Mouse (Mus musculus) lung, postnatal 0 days (tissue): ENCODE data around the gene Poln. TPM values are rescaled to one million over a fixed set of nuclear protein-coding genes. Genes with fewer than 3 reads are reported as not detected.

ENCODE experiments used
- ATAC-seq: fragments of 200-750 bp; cut with Nextera tagmentation; 2 replicates; pipeline ENCODE4 v1.8.0; 2017; ENCODE audit warnings: moderate library complexity
- DNase-seq: peaks from one replicate; pipeline ENCODE4 v3.0.0-alpha.2; 2016; ENCODE audit warnings: low spot score
- H3K27ac ChIP-seq: fragments of 300-500 bp; sonication (generic); 2 replicates; pipeline ENCODE4 v1.5.1; 2014; ENCODE audit warnings: antibody characterized with exemption, mild to moderate bottlenecking, low read length, mixed read lengths
- H3K27me3 ChIP-seq: fragments of 300-500 bp; sonication (generic); replicated peaks from 2 replicates; pipeline ENCODE4 v1.6.1; 2014; ENCODE audit warnings: low read length, mixed read lengths; ENCODE audit not compliant: insufficient read depth
- H3K36me3 ChIP-seq: fragments of 300-500 bp; sonication (generic); 2 replicates; pipeline ENCODE4 v1.6.1; 2014; ENCODE audit warnings: low read length, mixed read lengths; ENCODE audit not compliant: insufficient read depth
- H3K4me1 ChIP-seq: fragments of 300-500 bp; sonication (generic); 2 replicates; pipeline ENCODE4 v1.6.1; 2014; ENCODE audit warnings: antibody characterized with exemption, low read depth, low read length, mixed read lengths; ENCODE audit not compliant: insufficient read depth
- H3K4me2 ChIP-seq: fragments of 300-500 bp; sonication (generic); replicated peaks from 2 replicates; pipeline ENCODE4 v1.6.1; 2014; ENCODE audit warnings: low read depth, mild to moderate bottlenecking, low read length, moderate library complexity, mixed read lengths
- H3K4me3 ChIP-seq: fragments of 300-500 bp; sonication (generic); 2 replicates; pipeline ENCODE4 v1.5.1; 2014; ENCODE audit warnings: low read depth, low read length
- H3K9ac ChIP-seq: fragments of 300-500 bp; sonication (generic); replicated peaks from 2 replicates; pipeline ENCODE4 v1.6.1; 2014; ENCODE audit warnings: low read depth, mild to moderate bottlenecking
- H3K9me3 ChIP-seq: fragments of 300-500 bp; sonication (generic); 2 replicates; pipeline ENCODE4 v1.6.1; 2016; ENCODE audit warnings: low read length, mixed read lengths
- CTCF ChIP-seq: IDR thresholded peaks from 2 replicates; pipeline ENCODE4 v1.5.1; 2016; ENCODE audit warnings: antibody characterized with exemption, mild to moderate bottlenecking
- EP300 ChIP-seq: IDR thresholded peaks from 2 replicates; pipeline ENCODE4 v1.6.1; 2016; ENCODE audit warnings: antibody characterized with exemption, mild to moderate bottlenecking, control low read depth
- WGBS: fragments of 180-500 bp; shearing (Covaris S2); extraction: QIAGEN DNeasy Blood & Tissue Kit; methylation state at CpG from one replicate; pipeline ENCODE4 v1.1.7; 2014; 5-methylcytosine and 5-hydroxymethylcytosine counted together
- polyA plus RNA-seq: library from polyadenylated mRNA; unstranded; fragments of >200 nt; fragmentation: Nextera tagmentation; extraction: Ambion mirVana; gene quantifications from 2 replicates; pipeline ENCODE4 v1.2.1, GENCODE M21; 2015

Poln gene
- 0.63 and 0.99 TPM in 2 replicates for polyA plus RNA-seq

DNA sequence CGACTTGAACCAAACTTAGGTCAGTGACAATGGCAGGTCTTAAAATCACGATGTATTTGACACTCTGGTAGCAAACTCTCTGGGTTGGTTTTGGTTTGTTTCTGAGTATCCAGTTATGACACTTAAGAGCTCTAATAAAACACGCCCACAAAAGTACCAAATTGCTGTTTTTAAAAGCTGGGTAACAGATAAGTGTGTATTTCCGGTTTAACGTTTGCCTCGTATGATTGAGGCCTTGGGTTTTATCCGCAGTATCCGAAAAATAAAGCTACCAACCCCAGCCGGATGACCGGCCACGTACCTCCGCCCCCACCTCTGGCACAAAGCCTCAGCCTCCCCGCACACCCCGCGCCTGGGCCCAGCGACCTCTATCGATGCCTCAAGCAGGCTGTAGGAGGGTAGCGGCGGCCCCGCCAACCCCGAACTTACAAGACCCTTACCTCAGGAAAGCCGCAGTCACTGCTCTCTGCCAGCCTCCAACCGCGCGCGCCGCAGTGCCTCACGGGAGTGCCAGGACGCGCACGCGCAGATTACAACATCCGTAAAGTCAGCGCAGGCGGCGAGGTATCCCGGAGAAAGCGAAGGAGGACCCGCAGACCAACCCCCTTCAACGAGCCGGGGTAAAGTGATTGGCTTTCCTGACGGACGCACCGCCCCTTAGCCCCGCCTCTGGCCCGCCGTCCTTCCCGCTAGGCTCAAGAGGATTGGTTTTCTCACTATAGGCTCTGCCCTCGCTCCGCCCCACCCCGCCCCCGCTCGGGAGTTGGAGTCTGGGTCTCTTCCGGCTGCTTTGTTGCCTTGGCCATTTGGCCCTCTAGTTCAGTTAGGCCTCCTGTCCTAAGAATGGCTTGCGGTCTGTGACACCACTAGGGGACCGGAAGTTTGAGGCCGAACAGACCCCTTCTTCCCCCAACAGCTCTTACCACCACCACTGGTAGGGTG, at the start of gene Poln, which contains the start of gene Haus3:
Gene Poln (minus strand): TSS at position 499 of the 942 bp plus-strand sequence.
Gene Haus3 (minus strand): TSS at position 578 of the 942 bp plus-strand sequence.
- no peaks in the 10 kb centered on the region for H3K9me3 ChIP-seq
- WGBS, result 1% methylated on average over 57 of the region's 57 CpGs
- H3K27ac ChIP-seq, result peak within 1 kb of the TSS; percentile 89
- H3K9ac ChIP-seq, result peak within 1 kb of the TSS; percentile 57
- H3K4me1 ChIP-seq, result peaks cover 3% of the 10 kb centered on the region; the same call in 1 of the 2 replicates
- TF ChIP-seq CTCF (peak; percentile 53), EP300 (no peak)
- H3K4me3 ChIP-seq, result peak within 1 kb of the TSS; percentile 70
- ATAC-seq, result peak; percentile 99
- DNase-seq, result peak; percentile 100
- peak within 1 kb of the TSS; percentile 74 for H3K4me2 ChIP-seq
- H3K36me3 ChIP-seq, result peaks cover 11% of the 10 kb centered on the region; the same call in 1 of the 2 replicates
- H3K27me3 ChIP-seq, result no peaks in the 10 kb centered on the region

- ATAC-seq (peak; percentile 60), DNase-seq (peak; percentile 43)
- H3K9me3 ChIP-seq, result no peaks in the 10 kb centered on the region
- H3K27ac ChIP-seq, result no peak overlapping the region
- peaks cover 7% of the 10 kb centered on the region; the same call in 1 of the 2 replicates for H3K4me1 ChIP-seq
- H3K36me3 ChIP-seq, result no peaks in the 10 kb centered on the region
- H3K4me2 ChIP-seq, result no peak overlapping the region
- no peak for TF ChIP-seq CTCF
- TF ChIP-seq EP300, result peak; percentile 31; the same call in 1 of the 2 replicates
- H3K9ac ChIP-seq, result no peak overlapping the region
- no peak overlapping the region for H3K4me3 ChIP-seq
- WGBS, result 32% methylated on average over 5 of the region's 5 CpGs
- H3K27me3 ChIP-seq, result no peaks in the 10 kb centered on the region
Measured at GRCm38 (mm10) chr5:34218672-34219071, 49.4 kb upstream of the Poln start.

DNA sequence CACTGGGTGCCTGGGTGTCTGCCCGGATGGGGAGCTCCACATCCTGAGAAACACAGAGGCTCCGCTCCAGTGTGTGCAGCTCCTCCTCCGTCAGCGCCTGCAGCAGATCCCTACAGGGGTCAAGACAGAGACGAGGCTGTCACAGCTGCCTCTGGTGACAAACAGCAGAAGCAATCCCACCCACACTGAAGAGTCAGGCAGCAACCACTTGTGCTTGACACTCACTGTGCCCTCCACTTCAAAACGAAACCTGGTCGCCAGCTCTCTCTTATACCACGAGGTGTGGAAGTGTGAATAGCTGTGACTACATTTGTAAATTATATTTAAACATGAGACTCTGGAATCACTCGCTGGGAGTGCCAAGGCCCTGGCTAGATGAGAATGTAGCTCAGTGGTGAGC, 48.5 kb upstream of the Poln start:
- no peak overlapping the region for H3K4me2 ChIP-seq

GRCm38 (mm10) chr5:34216025-34216424, 46.8 kb upstream of the Poln start:
- H3K4me3 ChIP-seq, result no peak overlapping the region
- 76% methylated on average over 7 of the region's 7 CpGs for WGBS
- no peak for DNase-seq
- no peaks in the 10 kb centered on the region for H3K36me3 ChIP-seq
- no peak for ATAC-seq
- peaks cover 7% of the 10 kb centered on the region; the same call in 1 of the 2 replicates for H3K4me1 ChIP-seq
- TF ChIP-seq CTCF (no peak), EP300 (no peak)
- no peaks in the 10 kb centered on the region for H3K27me3 ChIP-seq
- H3K9ac ChIP-seq, result no peak overlapping the region
- no peaks in the 10 kb centered on the region for H3K9me3 ChIP-seq
- H3K27ac ChIP-seq, result no peak overlapping the region
- H3K4me2 ChIP-seq, result no peak overlapping the region

More for the DNA sequence above, 48.5 kb upstream of the Poln start:
- WGBS, result 33% methylated on average over 9 of the region's 9 CpGs
- no peaks in the 10 kb centered on the region for H3K27me3 ChIP-seq
- H3K4me3 ChIP-seq, result no peak overlapping the region
- DNase-seq (no peak), ATAC-seq (peak; percentile 58)
- H3K9ac ChIP-seq, result no peak overlapping the region
- no peaks in the 10 kb centered on the region for H3K36me3 ChIP-seq
- H3K9me3 ChIP-seq, result no peaks in the 10 kb centered on the region
- H3K4me1 ChIP-seq, result peaks cover 7% of the 10 kb centered on the region; the same call in 1 of the 2 replicates
- no peak for TF ChIP-seq CTCF
- TF ChIP-seq EP300, result no peak
- H3K27ac ChIP-seq, result no peak overlapping the region

- DNase-seq (no peak), ATAC-seq (no peak)
- Histone ChIP-seq H3K27ac (no peak overlapping the region), H3K9me3 (no peaks in the 10 kb centered on the region), H3K36me3 (no peaks in the 10 kb centered on the region), H3K4me3 (no peak overlapping the region), H3K9ac (no peak overlapping the region), H3K27me3 (no peaks in the 10 kb centered on the region), H3K4me1 (peaks cover 4% of the 10 kb centered on the region; the same call in 1 of the 2 replicates), H3K4me2 (no peak overlapping the region)
- TF ChIP-seq CTCF, result no peak
- no peak for TF ChIP-seq EP300
- 37% methylated on average over 8 of the region's 8 CpGs for WGBS
Measured at GRCm38 (mm10) chr5:34213659-34214058, 44.4 kb upstream of the Poln start.

- no peak overlapping the region for H3K4me2 ChIP-seq
- no peaks in the 10 kb centered on the region for H3K9me3 ChIP-seq
- peak; percentile 83 for ATAC-seq
- peak; percentile 92 for DNase-seq
- no peaks in the 10 kb centered on the region for H3K4me1 ChIP-seq
- H3K27me3 ChIP-seq, result no peaks in the 10 kb centered on the region
- TF ChIP-seq CTCF (peak; percentile 99), EP300 (no peak)
- no peak overlapping the region for H3K9ac ChIP-seq
- WGBS, result 0% methylated on average over 1 of the region's 1 CpGs
- H3K4me3 ChIP-seq, result no peak overlapping the region
- no peak overlapping the region for H3K27ac ChIP-seq
- no peaks in the 10 kb centered on the region for H3K36me3 ChIP-seq
Measured at GRCm38 (mm10) chr5:34210279-34210678, 41.0 kb upstream of the Poln start.
